In the genomic region with DNA sequence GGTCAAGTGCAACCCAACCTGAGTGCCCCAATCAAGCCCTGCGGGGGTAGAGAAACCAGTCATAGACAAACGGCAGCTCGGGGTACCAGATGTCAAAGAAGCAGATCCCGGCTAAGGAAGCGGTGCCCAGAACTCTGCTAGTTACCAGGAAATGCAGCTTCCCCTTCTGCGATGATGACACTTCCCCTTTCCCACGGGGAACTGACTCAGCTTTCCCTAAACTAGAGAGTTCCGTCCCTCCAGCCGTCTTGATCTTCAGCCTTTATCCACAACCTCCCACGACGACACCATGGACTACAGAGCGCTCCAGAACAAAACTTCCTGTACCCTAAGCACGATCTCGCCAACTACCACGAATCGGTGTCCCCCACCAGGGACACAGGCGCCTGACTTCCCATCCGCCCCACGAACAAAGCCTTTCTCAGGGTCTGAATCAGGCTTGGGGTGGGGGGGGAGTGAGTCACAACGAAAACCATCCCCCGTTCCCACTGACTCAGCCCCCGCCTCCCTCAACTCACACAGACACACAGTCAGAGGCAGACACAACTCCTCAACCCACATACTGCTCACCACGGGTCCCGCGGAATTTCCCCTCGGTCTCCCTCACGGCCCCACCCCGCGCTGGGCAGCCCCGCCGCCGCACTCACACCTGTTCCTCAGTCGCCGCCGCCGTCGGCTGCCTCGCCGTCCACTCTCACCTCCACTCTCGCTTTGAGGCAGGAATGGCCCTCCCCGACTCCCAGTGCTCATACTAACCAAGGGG, we compare ENCODE assay signal across 8 mouse cellular contexts. TPM values are rescaled to one million over a fixed set of nuclear protein-coding genes. Genes with fewer than 3 reads are reported as not detected.
A peak's percentile ranks its signal among the peaks of the same experiment; 100 is the strongest.
DNase-seq lines count a peak whose midpoint lies in the region; ATAC-seq and TF ChIP-seq lines count a peak whose summit lies in the region.

No protein-coding gene starts in this region.

- no peaks in the 10 kb centered on the region for H3K9me3 ChIP-seq in neural tube, embryonic 11.5 days (ENCODE audit: control insufficient read depth, low read length)
- H3K9me3 ChIP-seq in embryonic facial prominence, embryonic 10.5 days = no peaks in the 10 kb centered on the region
- H3K9me3 ChIP-seq in liver, embryonic 14.5 days (ENCODE audit: control insufficient read depth, low read length) = no peaks in the 10 kb centered on the region

- peak; percentile 52 for TF ChIP-seq POLR2A in myocyte (IDR thresholded peaks at IDR 0.05; ENCODE audit: insufficient read length, low read depth)

- H3K4me1 ChIP-seq in neural tube, embryonic 11.5 days (ENCODE audit: control insufficient read depth, insufficient read depth, low read length) = peaks cover 47% of the 10 kb centered on the region
- peaks cover 78% of the 10 kb centered on the region for H3K4me1 ChIP-seq in embryonic facial prominence, embryonic 10.5 days
- H3K4me1 ChIP-seq in liver, embryonic 14.5 days (replicated peaks; ENCODE audit: control insufficient read depth in 2 of 2, insufficient read depth in 2 of 2, low read length in 1 of 2) = peaks cover 8 to 32% of the 10 kb centered on the region in 2 experiments

- no peak for TF ChIP-seq CTCF in liver, embryonic 14.5 days (IDR thresholded peaks at IDR 0.05; ENCODE audit: low read depth)

- no peak for ATAC-seq in neural tube, embryonic 11.5 days (ENCODE audit: insufficient read depth, low FRiP score, low TSS enrichment)
- peak; percentile 2; the same call in 1 of the 2 replicates for ATAC-seq in liver, embryonic 14.5 days (ENCODE audit: insufficient read depth)

- peak overlapping the region; percentile 69 for H3ac ChIP-seq in myocyte (ENCODE audit: control insufficient read depth, insufficient read length)

- peaks cover 68% of the 10 kb centered on the region for H3K79me2 ChIP-seq in myocyte (ENCODE audit: control insufficient read depth, insufficient read depth)

- peaks cover 24% of the 10 kb centered on the region for H3K36me3 ChIP-seq in neural tube, embryonic 11.5 days (ENCODE audit: control insufficient read depth, insufficient read depth, low read length)
- H3K36me3 ChIP-seq in embryonic facial prominence, embryonic 10.5 days (replicated peaks) = peaks cover 54% of the 10 kb centered on the region
- H3K36me3 ChIP-seq in liver, embryonic 14.5 days (replicated peaks; ENCODE audit: control insufficient read depth, insufficient read depth, low read depth) = peaks cover 6% of the 10 kb centered on the region
- H3K36me3 ChIP-seq in myocyte (ENCODE audit: control insufficient read depth, insufficient read depth) = peaks cover 30% of the 10 kb centered on the region

- DNase-seq in neural tube, embryonic 11.5 days (ENCODE audit: low spot score) = no peak
- no peak for DNase-seq in neural tube, embryonic 10.5 days (ENCODE audit: extremely low spot score, low spot score)
- DNase-seq in embryonic facial prominence, embryonic 10.5 days (ENCODE audit: low spot score) = no peak
- peak; percentile 81 to 83 for DNase-seq in heart, adult 9 months (ENCODE audit: low spot score in 2 of 2)
- DNase-seq in kidney, adult 18-20 months = peak; percentile 66
- peak in 1 of 3 experiments; percentile 63 for DNase-seq in liver, embryonic 14.5 days (ENCODE audit: low read depth in 3 of 3, low spot score in 3 of 3)
- peak; percentile 78 for DNase-seq in thymus, postnatal 14 days

- no peak for TF ChIP-seq EP300 in liver, embryonic 14.5 days (IDR thresholded peaks at IDR 0.05; ENCODE audit: low read depth)

- WGBS in neural tube, embryonic 11.5 days = 0% methylated on average over 41 of the region's 41 CpGs
- WGBS in embryonic facial prominence, embryonic 10.5 days = under 1% methylated on average over 41 of the region's 41 CpGs
- WGBS in liver, embryonic 14.5 days (ENCODE audit: insufficient replicate concordance) = under 1% methylated on average over 41 of the region's 41 CpGs

- peak overlapping the region; percentile 89 for H3K4me3 ChIP-seq in neural tube, embryonic 11.5 days (ENCODE audit: low read depth, low read length)
- peak overlapping the region; percentile 93 for H3K4me3 ChIP-seq in embryonic facial prominence, embryonic 10.5 days
- peak overlapping the region; percentile 62 to 94 for H3K4me3 ChIP-seq in liver, embryonic 14.5 days (ENCODE audit: insufficient read depth in 1 of 2, low read depth in 2 of 2, low read length in 2 of 2)
- peak overlapping the region; percentile 100 for H3K4me3 ChIP-seq in myocyte

- peak overlapping the region; percentile 94 for H3K4me2 ChIP-seq in neural tube, embryonic 11.5 days (ENCODE audit: low read depth)
- peak overlapping the region; percentile 100 for H3K4me2 ChIP-seq in liver, embryonic 14.5 days (ENCODE audit: low read depth)
- H3K4me2 ChIP-seq in myocyte (ENCODE audit: low read depth) = peak overlapping the region; percentile 96

- H3K27ac ChIP-seq in neural tube, embryonic 11.5 days (ENCODE audit: low read depth, low read length) = peak overlapping the region; percentile 84
- H3K27ac ChIP-seq in embryonic facial prominence, embryonic 10.5 days (replicated peaks) = peak overlapping the region; percentile 90
- H3K27ac ChIP-seq in liver, embryonic 14.5 days = peak overlapping the region; percentile 82

- peak overlapping the region; percentile 74 for H3K9ac ChIP-seq in neural tube, embryonic 11.5 days (ENCODE audit: low read length)
- H3K9ac ChIP-seq in liver, embryonic 14.5 days (replicated peaks) = peak overlapping the region; percentile 68

- no peaks in the 10 kb centered on the region for H3K27me3 ChIP-seq in neural tube, embryonic 11.5 days (ENCODE audit: control insufficient read depth, insufficient read depth, low read length)
- H3K27me3 ChIP-seq in embryonic facial prominence, embryonic 10.5 days (replicated peaks; ENCODE audit: low read depth, poor library complexity, severe bottlenecking) = no peaks in the 10 kb centered on the region
- no peaks in the 10 kb centered on the region for H3K27me3 ChIP-seq in liver, embryonic 14.5 days (ENCODE audit: control insufficient read depth, insufficient read depth, low read length)
- no peaks in the 10 kb centered on the region for H3K27me3 ChIP-seq in myocyte (ENCODE audit: control insufficient read depth, insufficient read depth, insufficient read length)

TF ChIP-seq in myocyte, 11 proteins besides CTCF, POLR2A, EP300 and RAD21:
- TF ChIP-seq MAX (IDR thresholded peaks at IDR 0.05; ENCODE audit: low read depth) = no peak
- no peak for TF ChIP-seq USF1 (IDR thresholded peaks at IDR 0.05; ENCODE audit: low read depth)
- TF ChIP-seq REST (IDR thresholded peaks at IDR 0.05; ENCODE audit: insufficient read depth, insufficient read length) = no peak
- 0 out of 2 replicates have a peak, but pooled peaks have one; percentile 3 for TF ChIP-seq CEBPB (IDR thresholded peaks at IDR 0.05; ENCODE audit: insufficient read depth, poor library complexity, severe bottlenecking)
- TF ChIP-seq POLR2AphosphoS2 (IDR thresholded peaks at IDR 0.05; ENCODE audit: insufficient read length, low read depth) = peak; percentile 79
- peak in 2 of 3 experiments; percentile 87 to 97 for TF ChIP-seq MYOD1 (IDR thresholded peaks at IDR 0.05; ENCODE audit: control insufficient read depth in 1 of 3, insufficient read length in 2 of 3, low read depth in 2 of 3)
- TF ChIP-seq TCF12 (IDR thresholded peaks at IDR 0.05; ENCODE audit: insufficient read depth, poor library complexity, severe bottlenecking) = no peak
- no peak for TF ChIP-seq TCF3 (IDR thresholded peaks at IDR 0.05; ENCODE audit: insufficient read length, low read depth)
- TF ChIP-seq E2F4 (IDR thresholded peaks at IDR 0.05; ENCODE audit: insufficient read depth) = no peak
- TF ChIP-seq SRF (IDR thresholded peaks at IDR 0.05; ENCODE audit: control insufficient read depth, insufficient read length, low read depth) = no peak
- TF ChIP-seq MYOG (IDR thresholded peaks at IDR 0.05; ENCODE audit: control insufficient read depth in 1 of 3, insufficient read depth in 1 of 3, insufficient read length in 2 of 3, low read depth in 2 of 3) = peak; percentile 18 to 92 (median 87)
TF ChIP-seq in myocyte: peak in this region for 4.

RNA-seq across cellular contexts. Expression of gene Kdm6b, which starts 3.0 kb away (rescaled TPM):
- polyA plus RNA-seq in neural tube, embryonic 11.5 days (2014; fragmentation: Nextera tagmentation; extraction: Ambion mirVana) = 37.9 and 42.0 TPM in 2 replicates
- polyA plus RNA-seq in embryonic facial prominence, embryonic 10.5 days (2016; fragmentation: Nextera tagmentation; extraction: Ambion mirVana) = 39.8 and 39.9 TPM in 2 replicates
- polyA plus RNA-seq in liver, embryonic 14.5 days (2012; rRNA removed) = 1.1 and 1.4 TPM in 2 replicates
- polyA plus RNA-seq in liver, embryonic 14.5 days (2014; fragmentation: Nextera tagmentation; extraction: Ambion mirVana) = 2.9 TPM in 2 replicates
- 31.0 TPM for polyA plus RNA-seq in myocyte (2012; fragmentation: generic; extraction: Trizol)

RNA-seq across cellular contexts. Expression of gene Tmem88, which starts 12.5 kb away (rescaled TPM):
- 13.1 and 17.2 TPM in 2 replicates for polyA plus RNA-seq in neural tube, embryonic 11.5 days (2014; fragmentation: Nextera tagmentation; extraction: Ambion mirVana)
- polyA plus RNA-seq in embryonic facial prominence, embryonic 10.5 days (2016; fragmentation: Nextera tagmentation; extraction: Ambion mirVana) = 19.8 and 23.1 TPM in 2 replicates
- 3.7 and 5.3 TPM in 2 replicates for polyA plus RNA-seq in liver, embryonic 14.5 days (2012; rRNA removed)
- 4.6 TPM in 2 replicates for polyA plus RNA-seq in liver, embryonic 14.5 days (2014; fragmentation: Nextera tagmentation; extraction: Ambion mirVana)
- 0.16 TPM for polyA plus RNA-seq in myocyte (2012; fragmentation: generic; extraction: Trizol)

RNA-seq across cellular contexts. Expression of gene Cyb5d1, which starts 15.1 kb away (rescaled TPM):
- polyA plus RNA-seq in neural tube, embryonic 11.5 days (2014; fragmentation: Nextera tagmentation; extraction: Ambion mirVana) = 44.7 and 48.4 TPM in 2 replicates
- polyA plus RNA-seq in embryonic facial prominence, embryonic 10.5 days (2016; fragmentation: Nextera tagmentation; extraction: Ambion mirVana) = 49.3 and 50.2 TPM in 2 replicates
- 4.8 and 8.3 TPM in 2 replicates for polyA plus RNA-seq in liver, embryonic 14.5 days (2012; rRNA removed)
- 6.2 and 7.3 TPM in 2 replicates for polyA plus RNA-seq in liver, embryonic 14.5 days (2014; fragmentation: Nextera tagmentation; extraction: Ambion mirVana)
- 23.0 TPM for polyA plus RNA-seq in myocyte (2012; fragmentation: generic; extraction: Trizol)

RNA-seq across cellular contexts. Expression of gene Naa38, which starts 15.2 kb away (rescaled TPM):
- 125 and 129 TPM in 2 replicates for polyA plus RNA-seq in neural tube, embryonic 11.5 days (2014; fragmentation: Nextera tagmentation; extraction: Ambion mirVana)
- 136 and 137 TPM in 2 replicates for polyA plus RNA-seq in embryonic facial prominence, embryonic 10.5 days (2016; fragmentation: Nextera tagmentation; extraction: Ambion mirVana)
- polyA plus RNA-seq in liver, embryonic 14.5 days (2012; rRNA removed) = 70.9 and 76.9 TPM in 2 replicates
- polyA plus RNA-seq in liver, embryonic 14.5 days (2014; fragmentation: Nextera tagmentation; extraction: Ambion mirVana) = 120 and 127 TPM in 2 replicates
- polyA plus RNA-seq in myocyte (2012; fragmentation: generic; extraction: Trizol) = 126 TPM

RNA-seq across cellular contexts. Expression of gene Chd3, which starts 41.3 kb away (rescaled TPM):
- polyA plus RNA-seq in neural tube, embryonic 11.5 days (2014; fragmentation: Nextera tagmentation; extraction: Ambion mirVana) = 57.3 and 60.1 TPM in 2 replicates
- polyA plus RNA-seq in embryonic facial prominence, embryonic 10.5 days (2016; fragmentation: Nextera tagmentation; extraction: Ambion mirVana) = 46.2 and 55.9 TPM in 2 replicates
- 13.7 and 14.3 TPM in 2 replicates for polyA plus RNA-seq in liver, embryonic 14.5 days (2012; rRNA removed)
- polyA plus RNA-seq in liver, embryonic 14.5 days (2014; fragmentation: Nextera tagmentation; extraction: Ambion mirVana) = 1.9 and 2.4 TPM in 2 replicates
- 148 TPM for polyA plus RNA-seq in myocyte (2012; fragmentation: generic; extraction: Trizol)

Comparison
In these comparisons a context has a peak if more than half of its experiments do, and no peak if none do; other contexts are left out.
1. DNase-seq: peak in heart, adult 9 months (2 of 2), kidney, adult 18-20 months (single experiment) and thymus, postnatal 14 days (single experiment); none in neural tube, embryonic 11.5 days (single experiment), neural tube, embryonic 10.5 days (single experiment) and embryonic facial prominence, embryonic 10.5 days (single experiment).
2. Peak in every context shown above with its lines, with median percentiles within 50 percentile points of each other: H3K27ac ChIP-seq, H3K4me2 ChIP-seq and H3K4me3 ChIP-seq.